ENCODE assay signal across 31 mouse cellular contexts in genomic region chr2:38333586-38334119, GRCm38 (mm10). TPM values are rescaled to one million over a fixed set of nuclear protein-coding genes. Genes with fewer than 3 reads are reported as not detected.
DNase-seq lines count a peak whose midpoint lies in the region; ATAC-seq lines count a peak whose summit lies in the region.
"Had no signal": no experiment of that assay in that cellular context is flagged by ENCODE, and none has a peak within 500 bp of the region (broad histone marks: within the 10 kb centered on the region; RNA-seq: fewer than 3 reads in every experiment).

No protein-coding gene starts in this region.

- no peaks in the 10 kb centered on the region for H3K36me3 ChIP-seq in forebrain, embryonic 16.5 days (ENCODE audit: control insufficient read depth, insufficient read depth)
- no peaks in the 10 kb centered on the region for H3K36me3 ChIP-seq in forebrain, embryonic 13.5 days (ENCODE audit: poor library complexity, severe bottlenecking)
- no peaks in the 10 kb centered on the region for H3K36me3 ChIP-seq in midbrain, embryonic 13.5 days
- no peaks in the 10 kb centered on the region for H3K36me3 ChIP-seq in hindbrain, embryonic 11.5 days (ENCODE audit: control insufficient read depth, insufficient read depth, low read length)
- H3K36me3 ChIP-seq: embryonic facial prominence, embryonic 13.5 days; heart, embryonic 10.5 days; heart, embryonic 15.5 days; hindbrain, embryonic 12.5 days; liver, embryonic 12.5 days; neural tube, embryonic 12.5 days; stomach, embryonic 15.5 days had no signal

- no peak overlapping the region for H3K4me2 ChIP-seq in forebrain, embryonic 16.5 days (ENCODE audit: low read length)
- H3K4me2 ChIP-seq in forebrain, embryonic 13.5 days = no peak overlapping the region
- no peak overlapping the region for H3K4me2 ChIP-seq in midbrain, embryonic 13.5 days (replicated peaks)
- H3K4me2 ChIP-seq in hindbrain, embryonic 11.5 days (replicated peaks; ENCODE audit: low read depth, low read length) = no peak overlapping the region
- H3K4me2 ChIP-seq: embryonic facial prominence, embryonic 13.5 days; heart, embryonic 15.5 days; hindbrain, embryonic 12.5 days; liver, embryonic 12.5 days; neural tube, embryonic 12.5 days; stomach, embryonic 15.5 days had no signal

- H3K9me3 ChIP-seq in forebrain, embryonic 16.5 days (ENCODE audit: control insufficient read depth, low read length) = no peaks in the 10 kb centered on the region
- no peaks in the 10 kb centered on the region for H3K9me3 ChIP-seq in forebrain, embryonic 13.5 days (replicated peaks)
- H3K9me3 ChIP-seq in midbrain, embryonic 13.5 days = no peaks in the 10 kb centered on the region
- H3K9me3 ChIP-seq in hindbrain, embryonic 11.5 days (ENCODE audit: control insufficient read depth, low read length) = no peaks in the 10 kb centered on the region
- H3K9me3 ChIP-seq: embryonic facial prominence, embryonic 13.5 days; heart, embryonic 10.5 days; heart, embryonic 15.5 days; hindbrain, embryonic 12.5 days; liver, embryonic 12.5 days; neural tube, embryonic 12.5 days; stomach, embryonic 15.5 days had no signal

- H3K4me3 ChIP-seq in forebrain, embryonic 16.5 days (replicated peaks; ENCODE audit: low read length) = no peak overlapping the region
- H3K4me3 ChIP-seq in forebrain, embryonic 13.5 days = no peak overlapping the region
- H3K4me3 ChIP-seq in midbrain, embryonic 13.5 days (replicated peaks) = no peak overlapping the region
- H3K4me3 ChIP-seq in hindbrain, embryonic 11.5 days (ENCODE audit: low read depth, low read length) = no peak overlapping the region
- H3K4me3 ChIP-seq: embryonic facial prominence, embryonic 13.5 days; heart, embryonic 10.5 days; heart, embryonic 15.5 days; hindbrain, embryonic 12.5 days; liver, embryonic 12.5 days; myocyte; neural tube, embryonic 12.5 days; stomach, embryonic 15.5 days had no signal

- no peak overlapping the region for H3K27ac ChIP-seq in forebrain, embryonic 16.5 days (ENCODE audit: low read length)
- H3K27ac ChIP-seq in forebrain, embryonic 13.5 days = no peak overlapping the region
- H3K27ac ChIP-seq in midbrain, embryonic 13.5 days = no peak overlapping the region; the same call in 1 of the 2 replicates
- H3K27ac ChIP-seq in hindbrain, embryonic 11.5 days (ENCODE audit: low read depth, low read length) = no peak overlapping the region
- H3K27ac ChIP-seq: embryonic facial prominence, embryonic 13.5 days; heart, embryonic 10.5 days; heart, embryonic 15.5 days; hindbrain, embryonic 12.5 days; hindbrain, postnatal 0 days; kidney, postnatal 0 days; liver, embryonic 12.5 days; macrophage; neural tube, embryonic 12.5 days; stomach, embryonic 15.5 days had no signal

- peaks cover 18% of the 10 kb centered on the region for H3K27me3 ChIP-seq in forebrain, embryonic 16.5 days (replicated peaks; ENCODE audit: control insufficient read depth, insufficient read depth, low read length)
- peaks cover 50% of the 10 kb centered on the region for H3K27me3 ChIP-seq in forebrain, embryonic 13.5 days
- H3K27me3 ChIP-seq in midbrain, embryonic 13.5 days = peaks cover 80% of the 10 kb centered on the region
- peaks cover 46% of the 10 kb centered on the region for H3K27me3 ChIP-seq in hindbrain, embryonic 11.5 days (ENCODE audit: control insufficient read depth, insufficient read depth, low read length)
- H3K27me3 ChIP-seq: CH12.LX had no signal

- no peak overlapping the region for H3K9ac ChIP-seq in forebrain, embryonic 16.5 days (replicated peaks; ENCODE audit: low read depth, low read length)
- H3K9ac ChIP-seq in forebrain, embryonic 13.5 days = no peak overlapping the region
- no peak overlapping the region for H3K9ac ChIP-seq in midbrain, embryonic 13.5 days (replicated peaks)
- no peak overlapping the region for H3K9ac ChIP-seq in hindbrain, embryonic 11.5 days (ENCODE audit: low read depth, low read length)
- H3K9ac ChIP-seq: embryonic facial prominence, embryonic 13.5 days; heart, embryonic 15.5 days; hindbrain, embryonic 12.5 days; liver, embryonic 12.5 days; neural tube, embryonic 12.5 days; stomach, embryonic 15.5 days had no signal

- WGBS in forebrain, embryonic 16.5 days = 36% methylated on average over 7 of the region's 7 CpGs
- WGBS in forebrain, embryonic 13.5 days = 34% methylated on average over 7 of the region's 7 CpGs
- 24% methylated on average over 7 of the region's 7 CpGs for WGBS in midbrain, embryonic 13.5 days
- 38% methylated on average over 7 of the region's 7 CpGs for WGBS in hindbrain, embryonic 11.5 days

- peak; percentile 22 to 24 for DNase-seq in cerebellum, postnatal 10 days
- no peak for DNase-seq in cerebellum, adult 8-10 months
- peak; percentile 36 for DNase-seq in retina, embryonic 14.5 days (ENCODE audit: low spot score)
- no peak for DNase-seq in hindbrain, embryonic 11.5 days (ENCODE audit: low spot score)
- DNase-seq: adrenal gland, postnatal 14 days; cerebellum, adult 11-12 months; cerebellum, postnatal 14 days; gastrocnemius, postnatal 14 days; kidney, adult 8-10 months; kidney, postnatal 4 days; left cerebral cortex, postnatal 4 days; lung, adult 18-20 months had no signal

- peak; percentile 25; the same call in 1 of the 2 replicates for ATAC-seq in forebrain, embryonic 16.5 days
- ATAC-seq in forebrain, embryonic 13.5 days = no peak
- ATAC-seq in midbrain, embryonic 13.5 days = peak; percentile 56; the same call in 1 of the 2 replicates
- no peak for ATAC-seq in hindbrain, embryonic 11.5 days (ENCODE audit: low FRiP score)
- ATAC-seq in megakaryocyte progenitor cell, adult 5-6 weeks (replicated peaks; ENCODE audit: poor library complexity) = no peak
- ATAC-seq: hindbrain, postnatal 0 days; intestine, embryonic 16.5 days; liver, embryonic 12.5 days; lung, postnatal 0 days had no signal

- H3K4me1 ChIP-seq in forebrain, embryonic 16.5 days (replicated peaks; ENCODE audit: control insufficient read depth, insufficient read depth, low read length) = no peaks in the 10 kb centered on the region
- peaks cover 24% of the 10 kb centered on the region for H3K4me1 ChIP-seq in forebrain, embryonic 13.5 days
- H3K4me1 ChIP-seq in midbrain, embryonic 13.5 days (replicated peaks) = peaks cover 35% of the 10 kb centered on the region
- H3K4me1 ChIP-seq in hindbrain, embryonic 11.5 days (replicated peaks; ENCODE audit: control insufficient read depth, insufficient read depth, low read length) = no peaks in the 10 kb centered on the region
- H3K4me1 ChIP-seq: liver, embryonic 12.5 days; stomach, embryonic 15.5 days had no signal

RNA-seq across cellular contexts. Expression of gene Lhx2, which starts 5.4 kb away (rescaled TPM):
- 69.7 and 90.4 TPM in 2 replicates for polyA plus RNA-seq in forebrain, embryonic 16.5 days (2015; fragmentation: Nextera tagmentation; extraction: Ambion mirVana)
- 153 and 167 TPM in 2 replicates for polyA plus RNA-seq in forebrain, embryonic 13.5 days (2015; fragmentation: Nextera tagmentation; extraction: Ambion mirVana)
- polyA plus RNA-seq in midbrain, embryonic 13.5 days (2015; fragmentation: Nextera tagmentation; extraction: Ambion mirVana) = 89.3 and 97.3 TPM in 2 replicates
- polyA plus RNA-seq in hindbrain, embryonic 11.5 days (2014; fragmentation: Nextera tagmentation; extraction: Ambion mirVana) = 21.9 and 24.4 TPM in 2 replicates
- not detected in 2 replicates for total RNA-seq in megakaryocyte progenitor cell, adult 5-6 weeks (2015)
- total RNA-seq in megakaryocyte progenitor cell, adult 5-6 weeks (2017) = not detected in 2 replicates
- total RNA-seq: granulocyte monocyte progenitor cell, adult 5-6 weeks had no signal
- polyA plus RNA-seq: lung, postnatal 0 days had no signal

RNA-seq across cellular contexts. Expression of gene Dennd1a, which starts 46.5 kb away (rescaled TPM):
- polyA plus RNA-seq in forebrain, embryonic 16.5 days (2015; fragmentation: Nextera tagmentation; extraction: Ambion mirVana) = 15.1 and 19.5 TPM in 2 replicates
- polyA plus RNA-seq in forebrain, embryonic 13.5 days (2015; fragmentation: Nextera tagmentation; extraction: Ambion mirVana) = 17.7 and 19.9 TPM in 2 replicates
- polyA plus RNA-seq in midbrain, embryonic 13.5 days (2015; fragmentation: Nextera tagmentation; extraction: Ambion mirVana) = 18.2 and 19.5 TPM in 2 replicates
- 7.5 and 11.3 TPM in 2 replicates for polyA plus RNA-seq in hindbrain, embryonic 11.5 days (2014; fragmentation: Nextera tagmentation; extraction: Ambion mirVana)
- 27.6 and 30.3 TPM in 2 replicates for total RNA-seq in megakaryocyte progenitor cell, adult 5-6 weeks (2015)
- total RNA-seq in megakaryocyte progenitor cell, adult 5-6 weeks (2017) = 22.3 and 35.1 TPM in 2 replicates

Comparison
In these comparisons a context has a peak if more than half of its experiments do, and no peak if none do; other contexts are left out.
1. DNase-seq: peak in cerebellum, postnatal 10 days (2 of 2) and retina, embryonic 14.5 days (single experiment); none in cerebellum, adult 8-10 months (single experiment) and hindbrain, embryonic 11.5 days (single experiment).
2. ATAC-seq: peak in forebrain, embryonic 16.5 days (single experiment) and midbrain, embryonic 13.5 days (single experiment); none in forebrain, embryonic 13.5 days (single experiment), hindbrain, embryonic 11.5 days (single experiment) and megakaryocyte progenitor cell, adult 5-6 weeks (single experiment).